Mouse (Mus musculus) skeletal muscle tissue, postnatal 0 days (tissue): ENCODE results near the gene Adgrl2. TPM values are rescaled to one million over a fixed set of nuclear protein-coding genes. Genes with fewer than 3 reads are reported as not detected.

Source experiments
- polyA plus RNA-seq: library from polyadenylated mRNA; unstranded; fragments of >200 nt; fragmentation: Nextera tagmentation; extraction: Ambion mirVana; gene quantifications from 2 replicates; pipeline ENCODE4 v1.2.1, GENCODE M21; 2015

Adgrl2 gene
- 32.9 and 33.2 TPM in 2 replicates for polyA plus RNA-seq

DNA sequence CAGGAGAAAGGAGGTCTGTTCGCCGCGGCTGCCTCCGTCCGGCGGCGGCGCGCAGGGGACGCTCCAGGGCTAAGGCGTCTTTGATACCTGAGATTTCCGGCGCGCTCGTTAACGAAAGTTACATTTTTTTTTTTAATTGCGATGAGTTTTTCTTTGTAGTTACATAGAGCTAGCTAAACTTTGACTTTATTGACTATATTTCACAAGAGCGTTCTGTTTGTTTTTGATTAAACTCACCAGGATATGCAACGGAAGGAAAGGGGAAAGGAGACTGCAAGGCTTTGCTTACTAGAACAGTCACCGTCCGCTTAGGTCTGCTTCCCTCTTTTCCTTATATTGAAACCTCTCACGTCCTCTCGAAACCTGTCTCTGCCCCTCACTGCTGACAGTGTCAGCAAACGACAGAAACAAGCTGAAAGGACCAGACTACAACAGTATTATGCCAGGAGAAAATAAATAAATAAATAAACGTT is at the start of gene Adgrl2:
Adgrl2 (minus strand) TSS at position 25 of the 473 bp plus-strand sequence.

